Mouse (Mus musculus) CH12.LX (cell line): ENCODE results near the gene Hyal3.

Source experiments
- CTCF ChIP-seq, 2 experiments: IDR thresholded peaks in 1 of 2; conservative IDR thresholded peaks in 1 of 2; 2 replicates each; pipeline ENCODE4 v1.5.1; 2011 to 2012; ENCODE audit warnings: low read depth in 2 of 2, low read length in 2 of 2, improper control_type of control experiment in 1 of 2, inconsistent platforms in 1 of 2, mild to moderate bottlenecking in 1 of 2, moderate library complexity in 1 of 2
- HCFC1 ChIP-seq: IDR thresholded peaks from 2 replicates; pipeline ENCODE4 v1.6.1; 2012; ENCODE audit warnings: low read depth, mild to moderate bottlenecking, inconsistent platforms, low read length, improper control_type of control experiment
- MAX ChIP-seq: IDR thresholded peaks from 2 replicates; pipeline ENCODE4 v1.6.1; 2011; ENCODE audit warnings: low read length, improper control_type of control experiment
- POLR2A ChIP-seq: IDR thresholded peaks from 2 replicates; pipeline ENCODE4 v1.6.1; 2011; ENCODE audit warnings: low read depth, mild to moderate bottlenecking, improper control_type of control experiment, low read length

DNA sequence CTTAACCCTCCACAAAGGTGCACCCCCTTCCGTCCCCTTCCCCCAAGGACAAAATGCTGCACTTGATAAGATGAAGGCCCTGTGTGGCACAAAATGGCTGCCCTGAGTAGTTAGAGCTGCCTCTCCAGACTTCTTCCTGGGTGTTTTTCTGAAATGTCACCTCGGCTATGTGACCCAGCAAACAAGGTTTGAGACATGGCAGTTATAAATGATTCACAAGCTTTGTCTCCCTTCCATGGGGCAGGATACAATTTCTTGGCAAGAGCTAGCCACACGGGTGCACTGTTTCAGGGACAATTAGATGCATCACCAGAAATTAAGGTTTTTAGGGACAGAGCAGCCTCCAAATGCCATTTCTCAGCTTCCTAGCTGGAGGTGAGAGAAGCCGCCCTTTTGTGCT, 40.2 kb upstream of the Hyal3 start:
- TF ChIP-seq CTCF (conservative IDR thresholded peaks at IDR 0.05 in 1 of 2, IDR thresholded peaks at IDR 0.05 in 1 of 2; ENCODE audit: low read depth in 2 of 2, low read length in 2 of 2) (no peak), HCFC1 (no peak), MAX (no peak), POLR2A (no peak)
